Mouse (Mus musculus) intestine, embryonic 15.5 days (tissue): ENCODE results near the gene Terb2. TPM values are rescaled to one million over a fixed set of nuclear protein-coding genes. Genes with fewer than 3 reads are reported as not detected.

ENCODE experiments used
- ATAC-seq: fragments of 200-750 bp; cut with Nextera tagmentation; 2 replicates; pipeline ENCODE4 v1.8.0; 2017; ENCODE audit warnings: moderate TSS enrichment, moderate library complexity
- H3K27ac ChIP-seq: fragments of 300-500 bp; sonication (generic); 2 replicates; pipeline ENCODE4 v1.5.1; 2015; ENCODE audit warnings: mild to moderate bottlenecking, inconsistent platforms
- H3K27me3 ChIP-seq: fragments of 300-500 bp; sonication (generic); replicated peaks from 2 replicates; pipeline ENCODE4 v1.6.1; 2015; ENCODE audit warnings: inconsistent platforms
- H3K36me3 ChIP-seq: fragments of 300-500 bp; sonication (generic); 2 replicates; pipeline ENCODE4 v1.6.1; 2015; ENCODE audit warnings: inconsistent platforms
- H3K4me1 ChIP-seq: fragments of 300-500 bp; sonication (generic); replicated peaks from 2 replicates; pipeline ENCODE4 v1.6.1; 2015; ENCODE audit warnings: inconsistent platforms
- H3K4me2 ChIP-seq: fragments of 300-500 bp; sonication (generic); replicated peaks from 2 replicates; pipeline ENCODE4 v1.6.1; 2015; ENCODE audit warnings: mild to moderate bottlenecking, inconsistent platforms
- H3K4me3 ChIP-seq: fragments of 300-500 bp; sonication (generic); replicated peaks from 2 replicates; pipeline ENCODE4 v1.5.1; 2015; ENCODE audit warnings: inconsistent platforms
- H3K9ac ChIP-seq: fragments of 300-500 bp; sonication (generic); 2 replicates; pipeline ENCODE4 v1.6.1; 2015; ENCODE audit warnings: inconsistent platforms
- H3K9me3 ChIP-seq: fragments of 300-500 bp; sonication (generic); 2 replicates; pipeline ENCODE4 v1.6.1; 2016; ENCODE audit warnings: inconsistent platforms
- WGBS: fragments of 180-500 bp; shearing (Covaris S2); methylation state at CpG from one replicate; pipeline ENCODE4 v1.1.7; 2015; 5-methylcytosine and 5-hydroxymethylcytosine counted together
- polyA plus RNA-seq: library from polyadenylated mRNA; unstranded; fragments of >200 nt; fragmentation: Nextera tagmentation; extraction: Ambion mirVana; gene quantifications from 2 replicates; pipeline ENCODE4 v1.2.1, GENCODE M21; 2015

The Terb2 gene
- polyA plus RNA-seq, 1 experiment from 2014 or later = not detected

DNA sequence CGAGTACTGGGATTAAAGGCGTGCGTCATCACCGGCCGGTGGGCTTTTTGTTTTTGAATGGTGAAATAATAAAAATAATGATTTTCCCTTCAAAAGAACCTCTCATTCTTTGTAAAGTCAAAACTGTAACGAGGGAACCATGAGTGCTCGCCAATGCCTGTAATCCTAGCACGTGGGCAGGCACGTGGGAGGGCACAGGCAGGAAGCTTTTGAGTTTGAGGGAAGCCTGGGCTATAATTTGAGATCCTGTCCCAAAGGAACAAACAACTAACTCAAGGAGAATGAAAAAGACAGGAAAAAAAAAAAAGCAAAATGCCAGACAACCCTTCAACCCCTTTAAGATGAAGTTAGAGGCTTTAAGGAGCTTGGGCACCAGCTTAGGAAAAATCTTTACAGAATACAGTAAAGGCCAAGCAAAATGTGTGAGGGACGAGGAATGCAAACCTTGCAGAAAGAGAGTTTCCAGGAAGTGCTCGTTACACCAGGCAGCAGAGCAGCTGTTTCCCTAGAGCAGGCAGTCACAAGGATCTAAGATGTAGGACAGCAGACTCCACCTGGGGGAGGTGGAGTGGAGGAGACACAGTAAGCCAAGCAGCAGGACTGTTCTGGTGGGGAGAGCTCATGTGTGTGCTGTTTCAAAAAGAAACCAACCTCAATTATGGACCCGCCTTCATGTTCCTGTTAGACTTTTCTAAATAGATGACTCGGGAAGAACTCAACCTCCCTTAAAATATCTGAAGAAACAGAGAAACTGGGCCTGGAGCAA lies 22.5 kb upstream of the Terb2 start:
- H3K9ac ChIP-seq = no peak overlapping the region
- no peaks in the 10 kb centered on the region for H3K36me3 ChIP-seq
- no peaks in the 10 kb centered on the region for H3K27me3 ChIP-seq
- no peak overlapping the region for H3K4me3 ChIP-seq
- no peak overlapping the region for H3K27ac ChIP-seq
- no peak for ATAC-seq
- WGBS = 70% methylated on average over 13 of the region's 13 CpGs
- peaks cover 5% of the 10 kb centered on the region; the same call in 1 of the 2 replicates for H3K4me1 ChIP-seq
- no peaks in the 10 kb centered on the region for H3K9me3 ChIP-seq
- H3K4me2 ChIP-seq = no peak overlapping the region

DNA sequence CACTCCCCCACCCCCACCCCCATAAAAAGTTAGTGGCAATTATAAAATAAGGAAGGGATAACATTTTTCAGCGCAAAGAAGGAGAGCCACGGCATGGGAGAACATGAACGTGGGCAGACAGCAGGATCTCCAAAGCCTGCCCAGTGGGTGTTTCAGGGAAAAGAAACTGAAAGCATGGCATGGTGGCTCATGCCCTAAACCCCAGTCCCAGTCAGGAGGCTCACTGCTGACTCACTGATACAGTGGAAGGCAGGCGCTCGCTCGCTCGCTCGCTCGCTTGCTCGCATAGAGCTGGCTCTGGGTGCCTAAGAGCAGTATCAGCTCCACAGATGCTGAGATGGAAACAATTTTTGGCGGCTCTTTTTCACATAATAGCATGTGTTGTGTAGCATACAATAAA lies 21.8 kb upstream of the Terb2 start:
- Histone ChIP-seq H3K4me3 (no peak overlapping the region), H3K9ac (no peak overlapping the region)
- no peak for ATAC-seq

GRCm38 (mm10) chr2:122171292-122171691 lies 14.8 kb upstream of the Terb2 start:
- Histone ChIP-seq H3K4me3 (no peak overlapping the region), H3K9ac (no peak overlapping the region), H3K27me3 (no peaks in the 10 kb centered on the region), H3K9me3 (no peaks in the 10 kb centered on the region), H3K36me3 (no peaks in the 10 kb centered on the region), H3K4me2 (no peak overlapping the region), H3K27ac (no peak overlapping the region), H3K4me1 (no peaks in the 10 kb centered on the region)
- no peak for ATAC-seq
- WGBS = 78% methylated on average over 6 of the region's 6 CpGs

More for the DNA sequence above, 21.8 kb upstream of the Terb2 start:
- no peaks in the 10 kb centered on the region for H3K4me1 ChIP-seq
- H3K4me2 ChIP-seq = no peak overlapping the region
- H3K9me3 ChIP-seq = no peaks in the 10 kb centered on the region
- no peak overlapping the region for H3K27ac ChIP-seq
- H3K27me3 ChIP-seq = no peaks in the 10 kb centered on the region
- WGBS = 81% methylated on average over 11 of the region's 11 CpGs
- no peaks in the 10 kb centered on the region for H3K36me3 ChIP-seq

- 85% methylated on average over 2 of the region's 2 CpGs for WGBS
- Histone ChIP-seq H3K27me3 (no peaks in the 10 kb centered on the region), H3K36me3 (no peaks in the 10 kb centered on the region), H3K4me1 (no peaks in the 10 kb centered on the region), H3K9ac (no peak overlapping the region), H3K4me3 (no peak overlapping the region), H3K9me3 (no peaks in the 10 kb centered on the region), H3K4me2 (no peak overlapping the region), H3K27ac (no peak overlapping the region)
- no peak for ATAC-seq
These were observed 13.9 kb upstream of the Terb2 start for GRCm38 (mm10) chr2:122172188-122172587.

GRCm38 (mm10) chr2:122180051-122180822 lies 5.8 kb upstream of the Terb2 start:
- no peak overlapping the region for H3K4me3 ChIP-seq
- no peaks in the 10 kb centered on the region for H3K4me1 ChIP-seq
- ATAC-seq = no peak
- WGBS = 68% methylated on average over 8 of the region's 8 CpGs
- no peaks in the 10 kb centered on the region for H3K36me3 ChIP-seq
- H3K27ac ChIP-seq = no peak overlapping the region
- no peaks in the 10 kb centered on the region for H3K27me3 ChIP-seq
- no peak overlapping the region for H3K9ac ChIP-seq
- H3K4me2 ChIP-seq = no peak overlapping the region
- H3K9me3 ChIP-seq = no peaks in the 10 kb centered on the region

DNA sequence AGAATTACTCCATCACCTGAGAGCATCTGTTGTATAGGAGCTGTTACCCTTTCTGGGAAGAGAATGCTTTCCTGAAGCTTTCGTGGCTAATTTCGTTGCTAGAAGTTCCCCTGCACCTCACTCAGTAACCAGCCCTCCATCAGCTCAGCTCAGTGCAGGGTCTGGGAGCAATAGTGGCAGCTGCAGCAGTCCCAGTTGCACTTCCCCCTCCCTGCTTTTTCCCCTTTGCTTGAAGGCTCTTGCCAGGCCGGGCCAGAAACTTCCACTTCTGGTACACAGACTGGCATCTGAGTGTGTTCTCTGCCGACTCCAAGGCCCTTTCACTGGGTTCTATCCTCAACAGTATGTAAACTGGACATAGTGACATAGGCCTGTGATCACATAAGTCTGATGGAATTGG lies 986 bp upstream of the Terb2 start:
- no peak overlapping the region for H3K4me2 ChIP-seq
- WGBS = 84% methylated on average over 4 of the region's 4 CpGs
- no peak overlapping the region for H3K27ac ChIP-seq
- no peaks in the 10 kb centered on the region for H3K9me3 ChIP-seq
- H3K4me1 ChIP-seq = no peaks in the 10 kb centered on the region
- H3K27me3 ChIP-seq = no peaks in the 10 kb centered on the region
- ATAC-seq = no peak
- no peak overlapping the region for H3K4me3 ChIP-seq
- no peaks in the 10 kb centered on the region for H3K36me3 ChIP-seq
- H3K9ac ChIP-seq = no peak overlapping the region

DNA sequence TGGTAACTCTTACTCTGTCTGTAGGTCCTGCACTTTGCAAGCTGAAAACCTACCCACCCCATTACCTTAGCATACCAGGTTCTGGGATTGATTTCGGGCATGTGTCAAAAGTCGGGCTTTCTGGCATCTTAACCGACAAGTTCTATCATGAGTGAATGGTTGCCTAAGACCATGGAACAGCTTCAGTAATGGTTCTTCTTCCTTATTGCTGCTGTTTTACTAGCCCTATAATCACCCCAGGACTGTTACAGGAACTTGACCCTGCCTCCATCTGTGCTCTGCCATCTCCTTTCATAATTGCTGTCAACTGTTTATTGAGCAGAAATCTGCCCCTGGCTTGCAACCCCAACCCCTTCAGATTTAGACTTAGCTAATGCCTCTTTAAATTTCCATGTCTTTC lies 679 bp downstream of the Terb2 start:
- Histone ChIP-seq H3K9ac (no peak overlapping the region), H3K27ac (no peak overlapping the region), H3K4me3 (no peak overlapping the region), H3K36me3 (no peaks in the 10 kb centered on the region), H3K9me3 (no peaks in the 10 kb centered on the region), H3K27me3 (no peaks in the 10 kb centered on the region), H3K4me1 (no peaks in the 10 kb centered on the region), H3K4me2 (no peak overlapping the region)
- 82% methylated on average over 3 of the region's 3 CpGs for WGBS
- peak; percentile 65; the same call in 1 of the 2 replicates for ATAC-seq

DNA sequence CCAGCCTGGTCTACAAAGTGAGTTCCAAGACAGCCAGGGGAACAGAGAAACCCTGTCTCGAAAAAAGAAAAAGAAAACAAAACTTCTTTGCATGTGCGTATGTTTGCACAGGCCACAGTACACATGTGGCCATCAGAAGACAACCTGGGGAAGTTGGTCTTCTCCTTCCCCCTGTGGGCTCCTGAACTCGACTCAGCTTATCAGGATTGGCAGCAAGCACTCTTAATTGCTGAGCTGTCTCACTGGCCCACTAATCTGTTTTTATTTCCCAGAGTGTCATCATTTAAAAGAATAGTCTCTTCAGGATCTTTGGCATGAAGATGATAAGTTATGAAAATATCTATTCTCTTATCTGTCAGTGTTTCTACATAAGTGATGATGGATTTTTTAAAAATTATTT lies 5.8 kb downstream of the Terb2 start:
- Histone ChIP-seq H3K9ac (no peak overlapping the region), H3K4me2 (no peak overlapping the region), H3K4me3 (no peak overlapping the region), H3K9me3 (no peaks in the 10 kb centered on the region), H3K27me3 (no peaks in the 10 kb centered on the region), H3K27ac (no peak overlapping the region), H3K36me3 (no peaks in the 10 kb centered on the region), H3K4me1 (no peaks in the 10 kb centered on the region)
- no peak for ATAC-seq
- WGBS = 78% methylated on average over 3 of the region's 3 CpGs

DNA sequence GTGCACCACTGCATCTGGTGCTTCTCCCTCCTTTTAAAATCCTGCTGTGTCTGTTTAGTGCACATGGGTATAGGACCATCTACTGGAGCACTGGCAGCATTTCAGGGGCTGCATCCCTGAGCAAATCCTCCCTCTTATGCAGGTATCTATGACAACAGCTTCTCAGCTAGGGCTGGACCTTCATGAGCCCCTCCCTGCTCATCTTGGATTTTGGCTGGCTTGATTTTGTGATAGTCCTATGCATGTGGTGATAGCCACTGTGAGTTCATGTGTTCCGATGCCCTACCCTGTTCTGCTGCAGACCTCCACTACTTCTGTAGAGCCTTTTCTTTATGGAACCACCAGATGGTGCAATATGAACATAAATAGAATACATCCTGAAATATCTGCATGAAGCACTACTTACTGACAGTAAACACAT lies 8.4 kb downstream of the Terb2 start:
- no peak overlapping the region for H3K9ac ChIP-seq
- no peaks in the 10 kb centered on the region for H3K36me3 ChIP-seq
- no peak overlapping the region for H3K27ac ChIP-seq
- WGBS = 65% methylated on average over 1 of the region's 1 CpGs
- H3K27me3 ChIP-seq = no peaks in the 10 kb centered on the region
- H3K4me3 ChIP-seq = no peak overlapping the region
- H3K4me1 ChIP-seq = no peaks in the 10 kb centered on the region
- H3K4me2 ChIP-seq = no peak overlapping the region
- peak; percentile 72 for ATAC-seq
- no peaks in the 10 kb centered on the region for H3K9me3 ChIP-seq

GRCm38 (mm10) chr2:122201501-122201900 lies 15.4 kb downstream of the Terb2 start:
- Histone ChIP-seq H3K27ac (no peak overlapping the region), H3K27me3 (no peaks in the 10 kb centered on the region), H3K9me3 (no peaks in the 10 kb centered on the region), H3K36me3 (no peaks in the 10 kb centered on the region), H3K4me3 (no peak overlapping the region), H3K9ac (no peak overlapping the region), H3K4me1 (peaks cover 1% of the 10 kb centered on the region; the same call in 1 of the 2 replicates), H3K4me2 (no peak overlapping the region)
- no peak for ATAC-seq
- 72% methylated on average over 1 of the region's 1 CpGs for WGBS

DNA sequence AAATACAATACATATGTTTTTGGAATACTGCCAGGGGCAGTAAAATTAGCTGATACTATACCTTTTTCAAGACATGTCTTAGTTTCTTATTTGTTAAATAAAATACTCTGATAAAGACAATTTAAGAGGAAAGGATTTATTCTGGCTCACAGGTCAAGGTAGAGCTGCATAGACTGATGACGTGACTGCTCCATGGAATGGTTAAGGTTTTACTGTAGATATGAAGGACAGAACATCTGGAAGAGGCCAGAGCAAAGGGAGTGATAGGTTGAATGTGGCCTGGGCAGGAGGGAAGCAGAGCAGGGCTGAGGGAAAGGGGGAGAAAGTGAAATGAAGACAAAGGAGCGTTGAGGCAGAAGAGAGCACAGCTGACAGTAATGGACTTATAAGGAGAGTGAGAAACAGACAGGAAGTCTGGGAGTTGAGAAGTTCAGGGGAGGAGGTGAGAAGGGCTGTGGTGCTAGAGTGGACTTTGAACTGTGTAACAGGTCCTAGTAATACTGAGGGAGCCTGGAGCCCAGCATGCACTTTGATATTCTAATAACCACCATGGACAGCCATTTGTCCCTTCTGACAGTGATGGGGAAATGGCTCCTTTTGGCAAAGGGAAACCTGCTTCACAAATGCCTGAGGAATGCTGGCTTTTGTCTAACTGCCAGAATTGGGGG lies 20.5 kb downstream of the Terb2 start:
- Histone ChIP-seq H3K4me1 (peaks cover 8% of the 10 kb centered on the region; the same call in 1 of the 2 replicates), H3K4me3 (no peak overlapping the region), H3K27ac (0 out of 2 replicates have a peak overlapping the region, but pooled peaks have one; percentile 27), H3K4me2 (no peak overlapping the region), H3K9ac (no peak overlapping the region), H3K27me3 (no peaks in the 10 kb centered on the region), H3K9me3 (no peaks in the 10 kb centered on the region), H3K36me3 (no peaks in the 10 kb centered on the region)
- peak; percentile 90 for ATAC-seq
- WGBS = 42% methylated on average over 2 of the region's 2 CpGs

DNA sequence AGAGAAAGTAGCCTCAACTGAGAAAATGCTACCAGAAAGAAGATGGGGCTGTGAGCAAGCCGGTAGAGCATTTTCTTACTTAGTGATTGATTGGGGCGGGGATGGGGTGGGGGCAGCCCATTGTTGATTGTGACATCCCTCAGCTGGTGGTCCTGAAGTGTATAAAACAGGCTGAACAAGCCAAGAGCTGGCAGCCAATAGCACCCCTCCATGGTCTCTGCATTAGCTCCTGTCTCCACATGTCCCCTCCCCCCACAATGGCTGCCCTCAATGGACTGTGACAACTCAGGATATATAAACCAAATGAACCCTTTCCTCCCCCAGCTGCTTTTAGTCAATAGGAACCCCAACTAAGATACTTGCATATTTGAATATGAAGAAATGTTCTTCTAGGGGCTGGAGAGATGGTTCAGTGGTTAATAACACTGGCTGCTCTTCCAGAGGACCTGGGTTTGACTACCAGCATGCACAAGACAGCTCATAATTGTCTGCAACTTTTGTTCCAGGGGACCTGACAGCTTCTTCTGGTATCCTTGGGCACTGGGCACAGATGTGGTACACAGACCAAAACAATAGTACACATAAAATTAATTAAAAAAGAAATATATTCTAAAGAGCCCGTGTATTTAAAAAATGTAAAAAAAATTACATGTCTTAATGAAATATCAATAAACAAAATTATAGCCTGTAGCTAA lies 24.6 kb downstream of the Terb2 start:
- 73% methylated on average over 3 of the region's 3 CpGs for WGBS
- no peak for ATAC-seq
- Histone ChIP-seq H3K27ac (no peak overlapping the region), H3K4me3 (no peak overlapping the region), H3K36me3 (no peaks in the 10 kb centered on the region), H3K4me1 (peaks cover 8% of the 10 kb centered on the region; the same call in 1 of the 2 replicates), H3K4me2 (no peak overlapping the region), H3K9me3 (no peaks in the 10 kb centered on the region), H3K27me3 (no peaks in the 10 kb centered on the region), H3K9ac (no peak overlapping the region)
